Mouse (Mus musculus) myocyte (in vitro differentiated cells): Measurements from ENCODE around the gene Rc3h1.

Source experiments
- E2F4 ChIP-seq: IDR thresholded peaks from one replicate; pipeline ENCODE4 v1.6.1; 2011; ENCODE audit warnings: mild to moderate bottlenecking, control low read depth, moderate library complexity; ENCODE audit not compliant: insufficient read depth
- POLR2A ChIP-seq: IDR thresholded peaks from one replicate; pipeline ENCODE4 v1.6.1; 2011; ENCODE audit warnings: low read depth, mild to moderate bottlenecking, control low read depth, moderate library complexity; ENCODE audit not compliant: insufficient read length

GRCm38 (mm10) chr1:160881968-160882367 lies 24.2 kb upstream of the Rc3h1 start:
- no peak for TF ChIP-seq POLR2A
- TF ChIP-seq E2F4, result no peak
